Comparison of ENCODE assay signal across 23 mouse cellular contexts in the genomic region with DNA sequence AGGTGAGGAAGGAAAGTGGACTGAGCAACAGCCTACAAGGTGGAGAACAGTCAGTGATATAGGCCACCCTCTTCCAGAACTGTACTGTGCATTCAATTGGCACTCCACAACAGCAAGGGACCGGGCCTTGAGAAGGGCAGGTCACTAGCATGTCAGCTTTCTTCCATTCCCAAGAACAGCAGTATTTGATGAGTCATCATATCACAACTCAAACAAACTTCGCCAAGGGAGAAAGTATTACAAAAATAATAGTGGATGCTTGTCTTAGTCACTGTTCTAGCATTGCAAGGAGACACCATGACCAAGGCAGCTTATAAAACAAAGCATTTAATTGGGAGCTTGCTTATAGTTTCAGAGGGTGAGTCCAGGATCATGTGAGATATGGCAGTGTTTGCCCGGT.
"Had no signal": no experiment of that assay in that cellular context is flagged by ENCODE, and none has a peak within 500 bp of the region (broad histone marks: within the 10 kb centered on the region; RNA-seq: fewer than 3 reads in every experiment).

No protein-coding gene starts in this region.

- H3K9ac ChIP-seq: heart, embryonic 12.5 days; hindbrain, embryonic 13.5 days; hindbrain, embryonic 15.5 days; kidney, embryonic 15.5 days; limb, embryonic 13.5 days; limb, embryonic 15.5 days; liver, embryonic 12.5 days; liver, embryonic 14.5 days had no signal

- H3K27ac ChIP-seq: heart, embryonic 10.5 days; hindbrain, embryonic 13.5 days; hindbrain, embryonic 15.5 days; hindbrain, postnatal 0 days; kidney, embryonic 15.5 days; kidney, postnatal 0 days; layer of hippocampus, adult 2 months; limb, embryonic 13.5 days; limb, embryonic 15.5 days; liver, embryonic 12.5 days; liver, embryonic 14.5 days had no signal

- DNase-seq: gastrocnemius, postnatal 25 days; heart, adult 11 months; heart, postnatal 14 days; heart, postnatal 36 days; kidney, adult 11 months; kidney, adult 2 months; kidney, adult 9 months; kidney, postnatal 25 days; kidney, postnatal 4 days; left cerebral cortex, postnatal 4 days; lung, adult 18-20 months had no signal

- H3K36me3 ChIP-seq: heart, embryonic 10.5 days; heart, embryonic 12.5 days; hindbrain, embryonic 13.5 days; hindbrain, embryonic 15.5 days; kidney, embryonic 15.5 days; limb, embryonic 13.5 days; limb, embryonic 15.5 days; liver, embryonic 12.5 days had no signal

- H3K4me3 ChIP-seq: heart, embryonic 10.5 days; heart, embryonic 12.5 days; hindbrain, embryonic 13.5 days; hindbrain, embryonic 15.5 days; kidney, embryonic 15.5 days; layer of hippocampus, adult 2 months; limb, embryonic 13.5 days; limb, embryonic 15.5 days; liver, embryonic 12.5 days had no signal

- H3K9me3 ChIP-seq: heart, embryonic 10.5 days; heart, embryonic 12.5 days; hindbrain, embryonic 13.5 days; hindbrain, embryonic 15.5 days; kidney, embryonic 15.5 days; limb, embryonic 13.5 days; limb, embryonic 15.5 days; liver, embryonic 12.5 days had no signal

- H3K4me1 ChIP-seq: heart, embryonic 10.5 days; heart, embryonic 12.5 days; hindbrain, embryonic 15.5 days; kidney, embryonic 15.5 days; limb, embryonic 13.5 days; limb, embryonic 15.5 days; liver, embryonic 12.5 days had no signal

- H3K4me2 ChIP-seq: heart, embryonic 12.5 days; hindbrain, embryonic 13.5 days; hindbrain, embryonic 15.5 days; kidney, embryonic 15.5 days; limb, embryonic 13.5 days; limb, embryonic 15.5 days; liver, embryonic 12.5 days had no signal

- H3K27me3 ChIP-seq: heart, embryonic 12.5 days; hindbrain, embryonic 13.5 days; hindbrain, embryonic 15.5 days; liver, embryonic 12.5 days had no signal
